Mouse (Mus musculus) ovary, postnatal 36 days (tissue): ENCODE data around the gene G530012D18Rik.
"Not testable (repeated sequence)": the region's sequence is repeated elsewhere in the genome, so short reads cannot be mapped to it uniquely, and the experiment has no call there.

Experiments used
- DNase-seq: peaks from one replicate; pipeline ENCODE4 v3.0.0; 2022; ENCODE audit warnings: low spot score, mixed read lengths

G530012D18Rik gene

DNA sequence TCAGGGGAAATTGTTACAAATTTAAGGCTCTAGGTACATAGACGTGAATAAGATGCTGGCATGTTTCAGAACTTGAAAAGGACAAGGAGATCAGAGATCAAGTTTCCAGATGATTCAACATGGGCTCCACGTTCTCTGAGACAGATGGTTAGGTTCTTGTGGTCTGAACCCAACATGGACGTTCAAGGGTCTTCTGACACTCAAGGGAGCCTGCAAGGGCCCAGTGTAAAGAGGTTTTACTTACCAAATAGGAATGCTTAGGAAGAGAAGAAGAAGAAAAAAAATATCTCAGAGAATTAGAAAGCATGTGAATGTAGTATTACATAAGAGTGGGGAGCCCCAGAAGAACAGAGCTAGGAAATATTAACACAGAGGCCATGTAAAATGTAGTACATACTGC is 40.3 kb downstream of the G530012D18Rik start:
- DNase-seq = not testable (repeated sequence)

GRCm38 (mm10) chr1:85617161-85617560 is 41.7 kb downstream of the G530012D18Rik start:
- DNase-seq = not testable (repeated sequence)

DNA sequence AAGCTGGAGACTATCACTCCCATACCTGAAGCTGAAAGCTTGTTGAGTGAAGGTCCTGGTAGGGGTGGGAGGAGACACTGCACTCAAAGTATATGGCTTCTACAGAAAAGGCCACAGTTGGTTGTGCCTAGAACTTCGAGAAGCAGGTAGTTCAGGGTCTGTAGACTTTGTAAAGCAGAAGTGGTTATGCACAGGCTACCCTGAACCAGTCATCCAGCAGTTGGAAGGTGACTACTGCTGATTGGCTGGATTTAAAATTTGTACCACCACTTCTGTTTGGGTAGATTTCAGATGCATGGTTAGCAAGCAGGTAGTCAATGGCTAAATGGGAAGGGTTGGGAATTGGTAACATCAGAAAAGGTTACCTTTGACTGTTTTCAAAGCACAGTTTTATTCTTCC is 43.2 kb downstream of the G530012D18Rik start:
- DNase-seq = not testable (repeated sequence)
